Mouse (Mus musculus) testis, postnatal 14 days (tissue): ENCODE data around the gene Eml2.
A peak's percentile ranks its signal among the peaks of the same experiment; 100 is the strongest.
"Not testable (repeated sequence)": the region's sequence is repeated elsewhere in the genome, so short reads cannot be mapped to it uniquely, and the experiment has no call there.

Source experiments
- DNase-seq: peaks from one replicate; pipeline ENCODE4 v3.0.0; 2021; ENCODE audit warnings: low spot score

The Eml2 gene

GRCm38 (mm10) chr7:19175708-19176515 lies at the start of gene Eml2:
Eml2 (plus strand) TSS chr7:19176421.
- peak; percentile 82 for DNase-seq

- no peak for DNase-seq
Observed at GRCm38 (mm10) chr7:19127744-19128143, 48.5 kb upstream of the Eml2 start.

DNA sequence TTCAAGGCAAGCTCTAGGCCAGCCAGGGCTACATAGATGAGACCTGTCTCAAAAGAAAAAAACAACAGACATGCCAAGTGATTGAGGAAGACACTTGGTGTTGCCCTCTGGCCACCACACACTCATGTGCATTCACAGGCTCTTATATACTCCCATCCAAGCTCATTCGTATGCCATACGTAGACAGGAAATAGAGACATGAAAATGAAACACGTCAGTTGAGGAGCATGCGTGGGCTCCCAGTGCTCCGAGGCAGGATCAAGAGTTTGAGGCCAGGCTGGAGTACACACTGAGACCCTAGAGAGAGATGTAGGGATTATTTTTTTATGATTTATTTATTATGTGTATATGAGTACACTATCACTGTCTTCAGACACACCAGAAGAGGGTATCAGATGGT lies 46.8 kb upstream of the Eml2 start:
- DNase-seq: no peak

GRCm38 (mm10) chr7:19130657-19131056 lies 45.6 kb upstream of the Eml2 start:
- DNase-seq: no peak

DNA sequence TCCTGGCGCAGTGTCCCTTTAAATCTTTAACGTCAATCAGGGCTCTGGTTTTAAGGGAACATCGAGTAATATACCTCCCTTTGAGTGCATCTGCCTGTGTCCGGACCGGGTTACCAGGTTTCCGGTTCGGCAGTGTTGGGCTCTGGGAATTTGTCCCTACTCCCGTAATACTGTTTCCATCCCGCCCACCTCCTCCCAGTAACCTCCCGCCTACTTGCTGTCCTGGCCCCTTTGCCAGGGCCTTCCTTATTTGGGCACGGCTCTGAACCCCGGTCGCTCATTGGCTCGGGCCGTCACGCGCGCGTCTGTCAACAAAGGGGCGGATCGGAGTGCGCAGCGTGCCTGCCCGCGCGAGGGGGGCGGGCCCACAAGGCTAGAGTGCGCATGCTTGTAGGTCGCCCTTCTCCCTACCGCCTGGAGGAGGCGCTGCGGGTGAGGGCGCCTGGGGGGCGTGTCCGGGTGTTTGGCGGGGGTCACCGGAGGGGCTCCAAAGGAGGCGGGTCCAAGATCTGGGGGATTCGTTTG lies 44.8 kb upstream of the Eml2 start:
- DNase-seq: peak; percentile 98

DNA sequence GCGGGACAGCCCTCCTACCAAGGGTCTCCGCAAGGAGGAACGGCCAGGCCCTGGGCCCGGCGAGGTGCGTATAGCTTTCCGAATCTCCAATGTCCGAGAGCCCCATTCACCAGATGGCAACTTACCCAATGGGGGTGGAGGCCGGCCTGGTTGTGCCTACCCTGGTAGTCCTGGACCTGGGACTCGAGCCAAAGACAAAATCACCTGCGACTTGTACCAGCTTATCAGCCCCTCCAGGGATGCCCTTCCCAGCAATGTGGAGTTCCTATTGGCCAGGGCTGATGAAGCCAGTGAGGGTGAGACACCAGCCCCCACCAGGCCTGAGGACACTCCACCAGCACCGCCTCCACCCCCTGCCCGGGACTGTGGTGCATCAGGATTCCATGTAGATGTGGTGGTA lies 40.1 kb upstream of the Eml2 start:
- DNase-seq: no peak

- no peak for DNase-seq
Observed at GRCm38 (mm10) chr7:19136673-19137334, 39.4 kb upstream of the Eml2 start.

DNA sequence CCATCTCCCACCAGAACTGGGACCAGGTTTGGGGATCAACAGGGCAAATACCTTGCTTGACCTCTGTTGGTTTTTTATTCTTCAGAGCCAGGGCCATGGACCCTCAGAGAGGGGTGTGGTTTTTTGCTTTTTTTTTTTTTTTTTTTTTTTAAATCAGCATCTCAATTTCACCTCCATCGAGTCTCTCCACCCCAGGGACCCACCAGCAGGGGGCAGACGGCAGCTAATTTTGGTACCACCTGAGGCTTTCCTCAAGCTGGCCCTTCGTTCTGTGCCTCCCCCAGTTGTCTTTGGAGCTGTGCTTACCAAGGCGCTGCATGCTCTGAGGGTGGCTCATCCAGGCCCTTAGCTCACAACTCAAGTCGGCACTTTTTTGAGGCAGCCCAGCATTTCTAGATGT lies 38.8 kb upstream of the Eml2 start:
- no peak for DNase-seq

- no peak for DNase-seq
Observed at GRCm38 (mm10) chr7:19146793-19147192, 29.4 kb upstream of the Eml2 start.

GRCm38 (mm10) chr7:19147497-19148045 lies 28.6 kb upstream of the Eml2 start:
- DNase-seq: no peak

DNA sequence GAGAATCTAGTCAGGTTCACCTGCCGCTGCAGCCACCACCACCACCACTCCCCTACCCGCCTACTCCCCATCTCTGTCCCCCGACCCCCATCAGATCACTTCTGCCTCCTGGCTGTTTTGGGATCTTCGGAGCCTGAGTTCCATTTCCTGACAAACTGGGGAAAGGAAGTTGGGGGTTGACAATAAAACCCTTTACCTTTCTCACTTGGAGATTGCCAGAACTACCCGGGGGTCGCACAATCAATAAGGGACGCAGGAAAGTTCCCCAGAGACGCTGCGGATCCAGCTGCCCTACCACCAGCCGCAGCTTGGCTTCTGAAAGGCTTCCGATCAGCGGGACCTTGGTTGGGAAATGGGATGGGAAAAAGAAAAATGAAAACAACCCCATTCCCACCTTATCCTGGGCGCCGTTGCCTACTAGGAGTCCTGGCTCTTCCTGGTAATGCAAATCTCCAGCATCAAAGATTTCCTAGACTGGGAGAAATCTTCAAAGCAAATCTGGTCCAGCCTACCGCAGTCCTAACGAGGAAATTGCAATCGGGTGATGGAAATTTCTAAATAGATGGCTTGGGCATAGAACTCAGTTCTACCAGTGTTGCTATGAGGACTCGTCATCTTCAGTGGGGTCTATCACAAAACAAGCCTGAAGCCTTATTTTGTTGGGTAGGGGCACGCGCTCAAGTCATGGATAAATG lies 27.9 kb upstream of the Eml2 start:
- DNase-seq: no peak

- peak; percentile 99 for DNase-seq
Observed at GRCm38 (mm10) chr7:19148875-19149541, 27.2 kb upstream of the Eml2 start, which contains the start of gene Qpctl. Qpctl (minus strand) TSS chr7:19149291.

GRCm38 (mm10) chr7:19149626-19150025 lies 26.6 kb upstream of the Eml2 start, which contains the start of gene Snrpd2:
Snrpd2 (plus strand) TSS chr7:19149722.
- peak; percentile 96 for DNase-seq

DNA sequence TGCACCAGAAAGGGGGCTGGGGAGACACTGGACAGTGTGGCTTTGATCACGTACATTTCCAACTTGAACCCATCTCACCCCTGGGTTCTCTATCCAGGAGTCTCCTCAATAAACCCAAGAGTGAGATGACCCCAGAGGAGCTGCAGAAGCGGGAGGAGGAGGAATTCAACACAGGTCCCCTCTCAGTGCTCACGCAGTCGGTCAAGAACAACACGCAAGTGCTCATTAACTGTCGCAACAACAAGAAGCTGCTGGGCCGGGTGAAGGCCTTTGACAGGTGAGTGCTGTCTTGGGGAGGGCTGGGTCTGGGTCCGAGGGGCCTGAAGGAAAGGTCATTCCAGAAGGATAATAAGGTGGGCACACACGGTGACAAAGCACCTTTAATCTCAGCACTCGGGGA lies 25.1 kb upstream of the Eml2 start:
- not testable (repeated sequence) for DNase-seq

GRCm38 (mm10) chr7:19154796-19155195 lies 21.4 kb upstream of the Eml2 start:
- no peak for DNase-seq

- no peak for DNase-seq
Observed at GRCm38 (mm10) chr7:19155825-19156475, 20.3 kb upstream of the Eml2 start.

GRCm38 (mm10) chr7:19157160-19157800 lies 18.9 kb upstream of the Eml2 start:
- peak; percentile 88 for DNase-seq

GRCm38 (mm10) chr7:19158601-19159000 lies 17.6 kb upstream of the Eml2 start:
- DNase-seq: no peak

DNA sequence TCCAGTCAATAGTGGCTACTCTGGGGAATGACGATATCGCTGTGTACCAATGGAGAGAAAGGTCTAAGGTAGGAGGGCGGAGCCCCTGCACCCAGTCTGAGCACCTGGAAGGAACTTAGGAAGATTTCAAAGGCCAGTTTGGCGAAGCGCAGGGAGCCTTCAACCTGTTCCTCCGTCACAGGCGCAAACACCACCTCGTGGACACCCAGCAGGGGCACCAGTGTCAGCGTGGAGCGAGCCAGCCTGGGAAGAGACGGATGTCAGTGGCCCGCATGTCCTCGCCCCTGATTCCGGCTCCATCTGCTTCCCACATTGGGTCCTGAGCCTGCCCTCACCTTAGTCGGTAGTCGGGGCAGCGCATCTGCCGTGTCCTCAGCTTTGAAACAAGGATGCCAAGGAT lies 16.8 kb upstream of the Eml2 start:
- DNase-seq: no peak

DNA sequence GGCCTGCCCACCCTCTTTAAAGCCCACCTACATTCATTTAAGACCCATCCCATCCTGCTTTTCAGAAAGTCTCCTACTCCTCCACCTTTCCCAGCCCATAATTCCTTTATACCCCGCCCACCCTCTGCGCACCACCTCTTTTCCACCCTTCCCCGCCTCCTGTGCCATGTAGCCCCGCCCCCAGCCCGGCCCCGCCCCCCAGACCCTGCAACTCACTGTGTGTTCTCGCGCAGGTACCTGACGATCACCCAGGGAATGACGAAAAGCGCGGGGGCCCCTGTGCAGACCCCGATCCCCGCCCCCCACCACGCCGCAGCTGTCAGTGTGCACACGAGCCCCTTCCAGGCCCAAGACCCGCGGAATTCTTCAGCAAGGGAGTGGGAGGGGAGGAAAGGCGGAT lies 16.1 kb upstream of the Eml2 start:
- DNase-seq: no peak

- DNase-seq: no peak
Observed at GRCm38 (mm10) chr7:19162928-19163327, 13.3 kb upstream of the Eml2 start.
